Mouse (Mus musculus): Measurements from ENCODE around the gene Ubap2.

GRCm38 (mm10) chr4:41205751-41206150 lies 69.2 kb downstream of the Ubap2 start:
- TF ChIP-seq CTCF (IDR thresholded peaks at IDR 0.05; ENCODE audit: extremely low read depth, insufficient read length, insufficient replicate concordance, low read depth, low read length), result no peak
- TF ChIP-seq POLR2A (IDR thresholded peaks at IDR 0.05; ENCODE audit: low read depth, low read length), result no peak
